Mouse (Mus musculus) layer of hippocampus, postnatal 14 days (tissue): ENCODE measurements around the gene Mettl8. TPM values are rescaled to one million over a fixed set of nuclear protein-coding genes. Genes with fewer than 3 reads are reported as not detected.

Experiments
- DNase-seq, 2 experiments: peaks; one replicate each; pipeline ENCODE4 v3.0.0; 2021 to 2022; ENCODE audit warnings: low spot score in 2 of 2, mixed read lengths in 1 of 2
- total RNA-seq, 2 experiments: library from RNA; stranded (reverse); gene quantifications; 2 replicates each; pipeline ENCODE4 v1.2.3; 2021

Mettl8 gene
- total RNA-seq, 2 experiments from 2014 or later: 14.9 to 15.6 TPM

DNA sequence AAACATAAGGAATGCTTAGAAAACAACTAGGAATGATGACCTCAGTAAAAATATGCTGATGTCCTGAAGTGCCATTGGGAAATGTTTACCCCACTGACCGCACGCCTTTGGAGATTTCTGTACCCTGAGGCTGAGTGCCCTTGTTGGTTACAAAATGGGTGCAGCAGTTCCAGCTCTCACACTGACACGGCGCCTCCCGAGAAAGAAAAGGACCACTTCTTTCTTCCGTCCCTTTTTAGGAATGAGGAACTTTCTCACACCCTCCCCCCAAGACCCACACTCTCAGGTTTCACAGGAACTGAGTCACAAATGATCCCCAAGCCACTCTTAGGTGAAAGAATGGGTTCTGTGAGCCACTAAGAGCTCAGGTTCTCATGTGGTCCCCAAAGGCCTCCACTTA lies 17.9 kb downstream of the Mettl8 start:
- no peak for DNase-seq

DNA sequence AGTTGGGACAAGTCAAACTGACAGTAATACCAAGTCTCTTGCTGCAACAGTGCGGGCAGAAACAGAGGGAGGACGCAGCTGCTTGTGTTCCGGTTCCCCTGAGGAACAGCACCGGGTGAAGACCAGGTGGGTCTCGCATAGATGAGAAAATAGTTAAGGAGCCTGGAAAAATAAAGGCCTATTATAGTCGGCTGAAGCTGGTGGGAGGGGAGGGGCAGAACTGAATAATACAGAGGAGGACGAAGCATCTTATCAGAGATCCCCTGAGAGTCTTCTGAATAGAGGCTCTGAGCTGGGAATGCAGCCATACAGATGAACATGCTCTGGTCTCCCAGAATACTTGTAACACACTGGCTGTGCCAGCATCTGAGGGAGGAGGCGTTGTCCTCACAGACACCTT lies 21.4 kb downstream of the Mettl8 start:
- no peak for DNase-seq

DNA sequence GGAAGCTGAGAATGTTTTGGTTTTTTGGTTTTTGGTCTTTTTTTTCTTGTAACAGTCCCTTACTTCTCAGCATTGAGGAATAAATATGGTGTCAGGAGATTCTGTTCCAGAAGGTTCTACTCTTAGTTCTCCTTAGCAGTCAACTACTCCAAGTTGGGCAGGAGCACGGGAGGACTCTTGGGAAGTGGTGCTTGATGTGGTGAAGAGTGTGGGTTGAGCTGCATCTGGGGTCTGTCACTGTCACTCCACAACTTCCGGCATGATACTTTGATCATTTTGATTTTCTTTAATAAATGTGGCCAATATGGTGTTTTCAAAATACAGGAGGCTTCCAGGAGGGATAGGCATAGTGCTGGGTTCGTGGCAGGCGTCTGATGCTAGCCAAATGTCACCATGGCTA lies 22.4 kb downstream of the Mettl8 start:
- DNase-seq: no peak

DNA sequence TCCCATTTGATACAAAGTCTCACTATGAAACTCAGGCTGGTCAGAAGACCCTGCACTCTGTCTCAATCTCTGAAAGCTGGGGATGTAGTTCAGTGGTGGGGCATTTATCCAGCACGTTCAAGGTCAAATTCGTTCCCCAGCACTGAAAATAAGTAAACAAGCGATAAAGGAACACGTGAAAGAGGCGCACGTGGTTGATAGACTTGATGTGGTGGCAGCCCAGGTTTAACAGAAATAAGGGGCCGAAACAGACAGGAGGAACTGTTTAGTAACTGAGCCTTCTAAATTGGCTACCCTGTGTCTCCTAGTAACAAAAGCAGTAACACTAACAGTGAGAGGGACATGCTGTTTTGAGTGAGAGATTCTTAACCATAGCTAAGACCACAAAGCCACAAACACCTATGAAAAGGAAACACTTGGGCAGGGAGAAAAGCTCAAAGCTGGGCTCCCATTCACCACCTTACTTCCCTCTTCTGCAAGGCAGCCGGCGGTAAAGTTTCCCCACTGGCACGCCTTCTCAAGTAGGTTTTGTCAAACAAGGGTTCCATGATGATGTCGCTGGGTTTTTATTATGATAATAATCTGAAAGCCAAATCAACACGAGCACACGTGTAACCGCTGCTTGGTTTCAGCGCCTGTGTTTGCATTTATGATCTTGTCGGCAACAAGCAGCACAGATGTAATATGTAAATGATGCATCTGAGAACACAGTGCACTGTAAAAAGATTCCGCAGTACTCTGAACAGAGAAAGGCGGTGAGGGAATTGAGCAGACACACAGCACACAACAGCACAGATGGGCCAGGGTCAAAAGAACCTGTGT lies 23.2 kb downstream of the Mettl8 start:
- no peak for DNase-seq

DNA sequence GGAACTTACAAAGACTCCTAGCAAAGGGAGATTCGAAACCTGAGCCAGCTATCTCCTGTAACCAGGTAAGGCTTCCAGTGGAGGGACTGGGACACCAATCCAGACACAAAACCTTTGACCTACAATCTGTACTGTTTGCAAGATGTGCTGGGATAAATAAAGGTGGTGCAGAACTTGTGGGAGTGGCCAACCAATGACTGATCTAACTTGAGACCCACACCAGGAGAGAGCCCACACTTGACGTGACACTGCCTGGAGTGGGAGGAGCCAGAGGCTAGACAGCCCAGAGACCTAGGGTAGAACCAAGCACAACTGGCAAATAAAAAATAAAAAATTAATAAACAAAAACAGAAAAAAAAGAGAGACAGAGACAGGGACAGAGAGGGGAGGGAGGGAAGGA lies 24.7 kb downstream of the Mettl8 start:
- DNase-seq: no peak

DNA sequence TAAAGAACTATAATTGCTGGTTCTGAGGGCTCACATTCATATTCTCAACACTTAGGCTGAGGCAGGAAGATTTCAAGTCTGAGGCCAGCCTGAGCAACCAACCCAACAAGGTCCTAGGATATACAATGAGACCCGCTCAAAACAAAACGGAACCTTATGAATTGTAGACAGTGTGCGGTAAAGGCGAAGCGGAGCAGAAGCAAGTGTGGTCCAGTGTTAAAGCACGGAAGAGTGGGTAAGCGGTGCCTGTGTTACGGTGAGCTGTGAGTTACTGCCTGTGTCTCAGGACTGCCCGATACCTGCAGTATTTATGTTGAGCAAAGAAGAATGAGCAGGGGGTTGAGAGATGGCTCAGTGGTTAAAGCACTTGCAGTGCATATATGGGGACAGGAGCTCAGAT lies 27.8 kb downstream of the Mettl8 start:
- DNase-seq: no peak

DNA sequence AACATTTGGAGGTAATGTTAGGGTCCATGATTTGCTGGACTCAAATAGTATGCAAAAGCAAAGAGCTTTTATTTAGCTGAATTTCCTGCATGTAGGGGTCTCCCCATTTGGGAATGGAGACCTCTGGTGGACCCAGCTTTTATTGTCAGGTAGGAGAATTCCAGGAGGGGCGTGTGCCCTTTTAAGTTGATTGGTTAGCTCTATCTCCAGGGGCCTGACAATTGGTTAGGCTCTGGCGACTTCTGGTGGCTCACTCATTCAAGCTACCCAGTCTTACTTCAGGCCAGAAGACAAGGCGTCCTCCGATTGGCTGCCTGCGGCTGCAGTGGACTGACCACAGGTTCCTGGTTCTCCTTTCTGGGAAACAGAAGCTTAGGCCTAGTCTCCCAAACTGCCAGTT lies 28.6 kb downstream of the Mettl8 start:
- DNase-seq: peak in 1 of 2 experiments; percentile 37

DNA sequence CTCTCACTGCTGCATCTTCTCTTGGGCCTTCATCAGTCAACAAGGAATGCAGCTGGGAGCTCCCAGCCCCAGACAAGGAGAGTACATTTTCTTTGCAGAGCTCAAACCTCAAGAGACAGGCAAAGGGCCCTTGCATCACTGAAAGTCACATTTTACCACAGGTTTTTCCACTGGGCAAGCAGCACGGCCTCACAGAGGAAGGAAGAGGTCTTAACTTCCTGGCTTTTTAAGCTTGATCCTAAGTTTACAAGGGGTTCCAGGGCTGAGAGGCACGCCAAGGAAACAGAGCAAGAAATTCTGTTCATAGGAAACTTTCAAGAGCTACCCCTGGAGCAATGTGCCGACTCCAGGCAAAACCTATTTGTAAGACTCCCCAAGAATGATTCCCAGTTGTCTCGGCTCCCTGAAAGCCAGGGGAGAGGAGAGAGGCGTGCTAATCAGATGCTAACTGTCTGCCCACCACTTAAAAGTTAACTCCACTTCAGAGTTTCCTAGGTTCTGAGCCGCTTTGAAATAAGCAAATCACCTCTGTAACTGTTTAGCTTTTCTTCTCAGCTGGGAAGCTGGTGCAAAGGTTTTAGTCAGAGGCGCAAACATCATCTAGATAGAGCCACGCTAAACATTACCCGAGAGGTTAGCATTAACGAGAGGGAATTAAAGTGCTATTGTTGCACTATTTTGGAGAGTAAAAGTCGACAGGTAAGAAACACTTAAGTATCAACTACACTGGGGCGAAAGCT lies 29.6 kb downstream of the Mettl8 start:
- no peak for DNase-seq

DNA sequence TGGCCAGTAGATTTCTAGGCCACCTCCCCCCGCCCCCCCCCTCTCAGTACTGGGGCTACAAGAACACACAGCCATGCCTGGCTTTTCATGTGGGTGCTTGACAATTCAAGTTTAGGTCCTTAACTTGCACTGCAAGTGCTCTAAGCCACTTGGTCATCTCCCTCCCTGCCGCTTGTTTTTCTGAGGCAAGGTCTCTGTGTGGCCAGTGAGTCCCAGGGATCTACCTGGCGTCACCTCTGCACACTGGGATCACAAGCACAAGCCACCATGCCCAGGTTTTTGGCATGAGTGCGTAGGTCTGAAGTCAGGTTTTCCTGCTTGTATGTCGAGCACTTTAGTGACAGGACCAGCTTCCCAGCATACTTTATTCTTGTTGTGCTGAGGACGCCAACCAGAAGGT lies 31.4 kb downstream of the Mettl8 start:
- no peak for DNase-seq

DNA sequence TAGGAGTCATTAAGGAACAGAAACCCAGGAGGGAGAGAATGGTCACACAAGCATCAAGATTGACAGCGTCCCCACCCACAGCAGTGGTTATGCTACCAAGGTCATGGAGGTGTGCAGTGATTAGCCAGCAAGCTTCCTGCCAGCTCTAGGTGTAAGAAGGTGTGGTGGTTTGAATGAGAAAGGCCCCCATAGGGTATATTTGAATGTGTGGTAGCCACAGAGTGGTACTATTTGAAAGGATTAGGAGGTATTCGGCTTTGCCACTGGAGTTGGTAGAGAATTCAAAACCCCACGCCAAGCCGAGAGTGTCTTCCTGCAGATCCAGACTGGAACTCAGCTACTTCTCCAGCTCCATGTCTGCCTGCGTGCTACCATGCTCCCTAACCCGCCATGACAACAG lies 32.4 kb downstream of the Mettl8 start:
- DNase-seq: no peak

DNA sequence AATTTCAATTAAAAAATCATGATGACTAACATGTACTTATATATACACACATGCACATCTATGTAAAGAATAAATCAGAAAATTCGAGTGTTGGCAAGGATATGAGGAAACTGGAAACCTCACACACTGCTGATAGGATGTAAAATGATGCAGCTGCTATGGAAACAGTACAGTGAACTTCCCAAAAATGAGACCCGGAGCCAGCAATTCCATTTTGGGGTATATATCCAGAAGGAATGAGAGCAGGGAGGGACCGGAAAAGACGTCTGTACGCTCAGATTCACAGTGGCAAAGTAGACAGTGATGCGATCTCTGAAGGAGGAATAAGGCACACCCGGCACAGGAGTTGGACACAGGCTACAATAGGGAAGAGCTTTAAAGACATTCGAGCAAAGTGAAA lies 34.7 kb downstream of the Mettl8 start:
- peak in 1 of 2 experiments; percentile 36 for DNase-seq

DNA sequence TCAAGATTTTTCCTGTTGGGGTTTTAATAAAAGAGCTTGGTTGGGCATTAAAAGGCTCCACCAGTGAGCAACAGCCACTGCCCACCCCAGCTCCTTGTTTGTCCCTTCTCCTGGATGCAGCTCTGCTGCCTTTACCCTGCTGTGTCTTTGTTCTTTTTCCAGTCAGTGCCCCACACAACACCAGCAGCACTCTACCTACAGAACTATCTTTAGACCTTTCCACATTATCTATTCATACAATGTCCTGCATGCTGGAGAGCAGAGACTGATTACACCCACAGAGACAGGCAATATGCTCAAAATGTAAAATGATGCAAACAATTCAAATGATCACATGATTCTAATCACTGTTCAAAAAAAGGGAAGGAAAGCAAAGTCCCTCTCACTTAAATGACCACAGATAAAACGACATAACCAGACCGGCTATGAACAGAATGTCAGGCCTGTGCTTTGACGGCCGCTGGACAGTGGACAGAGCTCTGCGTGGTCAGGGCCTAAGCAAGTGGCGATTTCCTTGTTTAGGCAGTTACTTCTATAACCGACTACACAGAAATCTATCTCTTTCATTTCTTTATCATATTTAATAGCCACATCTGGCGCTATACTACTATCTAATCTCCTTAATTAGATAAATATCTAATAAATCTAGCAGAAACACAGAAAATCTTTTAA lies 35.5 kb downstream of the Mettl8 start:
- DNase-seq: no peak

DNA sequence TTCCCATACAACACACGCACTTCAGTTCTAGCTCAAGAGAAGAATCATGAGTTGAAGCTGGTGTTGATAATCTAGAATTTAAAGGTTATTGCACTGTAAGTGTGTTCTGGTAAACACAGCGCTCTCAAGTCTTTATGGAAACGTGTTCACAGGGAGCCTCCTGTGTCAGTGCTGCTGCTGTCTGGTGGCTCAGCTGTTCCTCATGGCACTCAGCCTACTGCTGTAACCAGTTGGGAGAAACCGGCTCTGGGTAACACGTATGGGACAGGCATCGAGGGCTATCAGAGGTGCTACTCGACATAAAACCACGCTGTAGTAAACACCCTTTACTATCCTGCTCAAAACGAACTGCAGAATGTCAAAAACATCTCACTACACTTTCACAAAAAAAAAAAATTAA lies 36.1 kb downstream of the Mettl8 start:
- DNase-seq: peak in 1 of 2 experiments; percentile 36

DNA sequence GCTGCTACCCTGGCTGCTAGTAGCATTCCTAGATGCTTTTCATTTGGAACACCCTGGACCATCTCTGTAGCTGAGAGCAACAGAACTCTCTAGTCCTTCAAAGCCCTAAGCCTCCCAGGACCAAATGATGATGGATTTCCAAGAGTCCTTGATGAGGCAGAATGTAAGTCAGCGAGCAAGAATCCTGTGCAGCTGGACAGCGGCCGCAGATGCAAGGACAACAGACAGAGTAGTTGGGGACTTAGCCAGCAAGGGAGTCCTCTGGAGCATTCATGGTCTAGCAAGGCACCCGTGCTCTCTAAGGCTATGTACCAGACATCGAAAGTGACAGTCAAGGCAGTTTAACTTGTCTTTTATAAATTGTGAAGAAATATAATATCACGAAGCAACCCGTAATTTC lies 41.9 kb downstream of the Mettl8 start:
- no peak for DNase-seq

DNA sequence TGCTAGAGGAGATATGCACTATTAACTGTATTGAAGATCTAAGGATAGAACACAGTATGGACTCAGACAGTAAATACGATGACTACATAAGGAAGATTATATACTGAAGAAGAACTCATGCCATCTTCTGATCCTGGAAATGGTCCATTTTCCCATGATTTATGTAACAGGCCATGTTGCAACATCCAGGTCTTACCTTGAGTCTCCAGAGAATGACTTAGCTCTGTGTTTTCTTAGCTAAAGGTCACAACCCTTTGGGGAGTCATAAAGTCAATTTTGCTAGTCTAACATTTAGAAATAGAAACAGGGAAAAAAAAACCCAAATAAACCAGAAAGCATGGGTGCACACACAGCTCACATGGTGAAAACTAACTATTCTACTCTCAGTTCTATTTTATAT lies 43.6 kb downstream of the Mettl8 start:
- DNase-seq: no peak

DNA sequence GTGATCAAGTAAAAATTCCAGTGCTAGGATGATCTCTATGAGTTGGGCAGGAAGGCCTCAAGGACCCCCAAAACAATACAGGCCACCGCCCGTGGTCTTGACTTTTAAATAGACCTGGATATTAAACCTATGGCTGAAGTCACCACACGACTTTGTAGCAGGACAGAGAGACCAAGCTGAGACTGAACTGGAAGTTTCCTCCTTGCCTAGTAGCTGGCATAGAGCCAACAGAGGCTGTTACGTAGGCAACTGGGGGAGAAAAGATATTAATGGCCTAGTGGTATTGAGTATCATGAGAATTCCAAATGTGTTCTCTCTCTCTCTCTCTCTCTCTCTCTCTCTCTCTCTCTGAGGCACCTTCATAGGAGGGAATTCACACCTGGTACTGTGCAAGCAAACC lies 51.0 kb downstream of the Mettl8 start:
- DNase-seq: no peak

DNA sequence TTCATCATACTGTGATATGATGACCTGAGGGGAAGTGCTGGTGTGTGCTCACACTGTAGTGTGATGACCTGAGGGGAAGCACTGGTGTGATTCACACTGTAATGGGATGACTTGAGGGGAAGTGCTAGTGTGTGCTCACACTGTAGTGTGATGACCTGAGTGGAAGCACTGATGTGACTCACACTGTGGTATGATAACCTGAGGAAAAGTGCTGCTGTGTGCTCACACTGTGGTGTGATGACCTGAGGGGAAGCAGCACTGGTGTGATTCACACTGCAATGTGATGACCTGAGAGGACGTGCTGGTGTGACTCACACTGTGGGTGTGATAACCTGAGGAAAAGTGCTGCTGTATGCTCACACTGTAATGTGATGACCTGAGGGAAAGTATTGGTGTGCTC lies 52.9 kb downstream of the Mettl8 start:
- no peak for DNase-seq

DNA sequence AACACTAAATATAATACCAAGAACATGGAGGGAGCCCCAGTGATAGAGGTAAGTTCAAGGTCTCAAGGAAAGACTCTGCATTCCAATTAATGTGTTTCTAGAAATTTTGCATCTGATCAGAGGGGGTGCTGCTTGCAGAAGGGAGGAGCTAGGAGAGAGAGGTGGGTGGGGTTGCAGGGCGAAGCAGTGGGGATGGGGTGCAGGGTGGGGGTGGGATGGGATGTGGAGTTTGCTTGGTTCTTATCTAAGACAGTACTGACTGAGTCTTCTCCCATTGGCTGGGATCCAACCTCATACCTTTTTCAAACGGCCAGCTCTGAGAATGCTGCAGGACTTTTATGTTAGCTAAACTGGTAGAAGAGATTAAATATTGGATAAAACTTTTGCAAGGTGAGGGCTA lies 56.6 kb downstream of the Mettl8 start:
- DNase-seq: no peak

DNA sequence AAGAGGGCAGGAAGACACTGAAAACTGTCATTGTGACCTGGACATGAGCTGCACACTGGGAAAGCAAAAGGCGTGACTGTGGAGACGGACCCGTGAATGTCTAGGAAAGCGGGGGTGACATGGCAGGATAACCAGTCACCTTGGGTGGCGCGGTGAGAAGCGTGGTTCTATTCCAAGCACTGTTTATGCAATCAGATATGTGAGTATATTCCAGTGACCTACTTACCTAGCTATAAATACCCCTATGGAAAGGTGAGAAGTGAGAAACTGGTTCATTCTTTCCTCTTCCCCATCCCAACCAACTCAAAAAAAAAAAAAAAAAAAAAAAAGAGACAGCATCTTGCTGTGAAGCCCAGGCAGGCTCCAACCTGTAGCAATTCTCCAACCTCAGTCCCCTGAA lies 58.9 kb downstream of the Mettl8 start:
- DNase-seq: no peak

DNA sequence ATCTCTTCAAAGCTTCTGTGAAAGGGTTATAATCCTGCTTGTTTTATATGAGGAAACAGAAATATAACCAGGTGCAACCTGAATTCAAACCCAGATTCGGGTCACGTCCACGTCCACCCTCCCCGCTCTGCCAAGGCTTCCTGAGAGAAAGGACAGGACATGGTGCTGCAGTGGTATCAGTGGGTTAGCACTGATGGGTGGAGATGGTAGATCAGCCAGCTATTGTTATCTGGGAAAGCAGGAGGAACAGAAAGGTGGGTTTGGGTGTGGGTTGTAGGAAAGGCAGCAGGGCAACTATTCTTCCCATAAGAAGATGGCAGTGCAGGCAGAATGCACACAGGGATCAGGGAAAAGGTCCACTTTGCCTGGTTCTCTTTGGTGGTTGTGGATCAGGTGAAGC lies 59.5 kb downstream of the Mettl8 start:
- no peak for DNase-seq

DNA sequence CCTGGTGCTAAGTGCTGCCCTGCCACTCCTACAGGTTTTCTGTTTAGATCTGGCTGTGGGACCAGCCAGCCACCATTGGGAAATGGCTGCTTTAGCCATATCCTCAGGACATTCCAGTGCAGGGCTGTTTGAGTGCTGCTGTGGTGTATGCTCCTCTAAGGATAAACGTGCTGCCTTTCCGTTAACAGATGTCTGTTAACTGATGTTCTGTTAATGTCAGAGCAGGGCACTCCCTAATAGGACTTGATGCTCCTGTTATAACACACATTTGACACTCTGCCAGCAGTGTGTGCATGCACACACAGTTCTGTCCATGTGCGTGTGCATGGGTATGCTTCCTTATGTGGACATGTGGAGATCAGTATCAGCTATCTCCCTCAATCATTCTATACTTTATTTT lies 61.6 kb downstream of the Mettl8 start:
- no peak for DNase-seq

DNA sequence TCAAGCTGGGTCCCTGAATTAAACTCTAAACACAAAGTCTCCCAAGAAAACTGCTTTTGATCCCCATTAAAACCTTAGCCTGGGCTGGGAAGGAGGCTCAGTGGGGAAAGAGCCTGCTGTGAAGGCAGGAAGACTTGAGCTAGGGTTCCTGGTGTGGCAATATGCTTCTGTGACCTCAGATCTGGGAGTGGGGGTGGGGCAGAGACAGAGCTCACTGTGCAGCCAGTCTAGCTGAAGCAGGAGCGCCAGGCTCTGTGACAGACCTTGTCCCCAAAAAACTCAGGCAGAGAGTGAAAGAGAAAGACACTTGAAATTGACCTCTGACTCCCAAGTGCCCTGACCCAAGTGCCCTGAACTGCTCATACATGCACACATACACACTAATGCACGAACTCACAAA lies 62.7 kb downstream of the Mettl8 start:
- no peak for DNase-seq
